Mouse (Mus musculus): ENCODE results near the gene Gm10376. TPM values are rescaled to one million over a fixed set of nuclear protein-coding genes. Genes with fewer than 3 reads are reported as not detected.
"Not testable (repeated sequence)": the region's sequence is repeated elsewhere in the genome, so short reads cannot be mapped to it uniquely, and the experiment has no call there.

The Gm10376 gene
- total RNA-seq (2014; fragmentation: Nextera tagmentation) (not detected in 2 replicates), total RNA-seq (2017) (not detected in 2 replicates)

DNA sequence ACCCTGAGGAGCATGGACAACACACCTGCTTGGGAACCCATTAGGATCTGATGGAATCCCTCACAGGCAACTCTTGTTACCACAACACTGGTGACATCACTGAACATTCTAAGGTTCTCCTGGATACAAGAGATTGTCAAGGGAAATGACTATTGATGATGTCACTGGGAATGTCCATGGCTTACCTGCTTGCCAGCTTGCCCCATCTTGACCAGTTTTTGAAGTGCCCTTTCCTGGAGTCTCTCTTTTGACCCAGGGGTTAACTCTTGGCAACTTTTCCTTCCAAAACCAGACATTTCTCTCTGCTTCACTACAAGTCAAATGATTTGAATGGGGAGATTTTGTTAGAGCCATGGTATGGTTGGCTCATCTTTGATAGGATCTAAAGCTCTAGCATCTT is at the start of gene Gm10376:
Gene Gm10376, minus strand, starts transcription at position 101 of the 400 bp plus-strand sequence.
- not testable (repeated sequence) for ATAC-seq (replicated peaks; ENCODE audit: poor library complexity, severe bottlenecking)

DNA sequence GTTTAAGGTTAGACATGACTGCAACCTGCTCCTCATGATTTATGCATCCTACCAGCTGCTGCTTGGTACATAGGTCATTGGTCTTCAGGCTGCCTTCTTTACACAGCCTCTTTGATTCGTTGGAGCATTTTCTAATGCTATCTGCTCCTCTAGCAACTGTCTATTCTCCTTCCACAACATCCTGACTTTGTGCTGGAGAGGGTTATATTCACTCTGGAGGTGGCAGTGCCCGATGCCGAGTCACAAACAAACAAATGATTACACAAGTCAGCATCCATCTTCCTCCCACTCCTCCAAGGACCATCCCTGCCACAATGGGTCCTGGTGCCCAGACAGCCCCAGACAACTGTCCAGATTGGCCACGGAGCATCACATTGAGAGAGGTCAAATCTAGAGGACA is 44.8 kb upstream of the Gm10376 start:
- ATAC-seq (replicated peaks; ENCODE audit: poor library complexity, severe bottlenecking): not testable (repeated sequence)

- not testable (repeated sequence) for ATAC-seq (replicated peaks; ENCODE audit: poor library complexity, severe bottlenecking)
Measured at GRCm38 (mm10) chr14:43058063-43058462, 42.6 kb upstream of the Gm10376 start.

DNA sequence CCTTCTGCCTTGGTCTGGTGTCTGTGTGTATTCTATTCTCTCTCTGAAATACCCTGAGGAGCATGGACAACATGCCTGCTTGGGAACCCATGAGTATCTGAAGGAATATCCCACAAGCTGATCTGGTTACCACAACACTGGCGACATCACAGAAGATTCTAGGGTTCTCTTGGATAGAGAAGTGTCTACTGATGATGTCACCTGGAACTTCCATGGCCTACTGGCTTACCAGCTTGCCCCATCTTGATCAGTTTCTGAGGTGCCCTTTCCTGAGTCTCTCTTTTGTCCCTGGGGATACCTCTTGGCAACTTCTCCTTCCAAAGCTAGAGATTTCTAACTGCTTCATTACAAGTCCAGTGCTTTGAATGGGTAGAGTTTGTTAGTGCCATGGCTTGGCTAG is 21.9 kb downstream of the Gm10376 start, which contains the start of gene Gm8082:
Gene Gm8082, minus strand, starts transcription at position 101 of the 400 bp plus-strand sequence.
- not testable (repeated sequence) for ATAC-seq (replicated peaks; ENCODE audit: poor library complexity, severe bottlenecking)

Other genes starting within 250 kb of the Gm10376 start
- gene Gm3015, start 246.8 kb downstream of the Gm10376 start, total RNA-seq (2014; fragmentation: Nextera tagmentation): not detected in 2 replicates
- not detected in 2 replicates for gene Gm3015, start 246.8 kb downstream of the Gm10376 start, total RNA-seq (2017)
- gene Gm10377, start 217.6 kb downstream of the Gm10376 start, total RNA-seq (2014; fragmentation: Nextera tagmentation): not detected in 2 replicates
- gene Gm10377, start 217.6 kb downstream of the Gm10376 start, total RNA-seq (2017): not detected in 2 replicates
- gene Gm21977, start 162.2 kb downstream of the Gm10376 start, total RNA-seq (2014; fragmentation: Nextera tagmentation): not detected in 2 replicates
- gene Gm21977, start 162.2 kb downstream of the Gm10376 start, total RNA-seq (2017): not detected in 2 replicates
- not detected in 2 replicates for gene Gm8082, start 22.0 kb downstream of the Gm10376 start, total RNA-seq (2014; fragmentation: Nextera tagmentation)
- gene Gm8082, start 22.0 kb downstream of the Gm10376 start, total RNA-seq (2017): not detected in 2 replicates
- not detected in 2 replicates for gene Gm8094, start 61.0 kb upstream of the Gm10376 start, total RNA-seq (2014; fragmentation: Nextera tagmentation)
- not detected in 2 replicates for gene Gm8094, start 61.0 kb upstream of the Gm10376 start, total RNA-seq (2017)
- not detected in 2 replicates for gene Gm8104, start 85.0 kb upstream of the Gm10376 start, total RNA-seq (2014; fragmentation: Nextera tagmentation)
- gene Gm8104, start 85.0 kb upstream of the Gm10376 start, total RNA-seq (2017): not detected in 2 replicates
- gene Gm7233, start 164.2 kb upstream of the Gm10376 start, total RNA-seq (2014; fragmentation: Nextera tagmentation): not detected in 2 replicates
- not detected in 2 replicates for gene Gm7233, start 164.2 kb upstream of the Gm10376 start, total RNA-seq (2017)
- gene Gm8122, start 219.7 kb upstream of the Gm10376 start, total RNA-seq (2014; fragmentation: Nextera tagmentation): not detected in 2 replicates
- gene Gm8122, start 219.7 kb upstream of the Gm10376 start, total RNA-seq (2017): not detected in 2 replicates
- gene Gm8126, start 243.0 kb upstream of the Gm10376 start, total RNA-seq (2014; fragmentation: Nextera tagmentation): not detected in 2 replicates
- gene Gm8126, start 243.0 kb upstream of the Gm10376 start, total RNA-seq (2017): not detected in 2 replicates